Mouse (Mus musculus) small intestine, adult 2 months (tissue): ENCODE results near the gene Gsk3a. TPM values are rescaled to one million over a fixed set of nuclear protein-coding genes. Genes with fewer than 3 reads are reported as not detected.
A peak's percentile ranks its signal among the peaks of the same experiment; 100 is the strongest.

Experiments used
- H3K27ac ChIP-seq: fragments of 200-500 bp; 2 replicates; pipeline ENCODE4 v1.5.1; 2012; ENCODE audit warnings: low read depth, low read length, control low read depth, inconsistent platforms; ENCODE audit not compliant: insufficient read depth
- H3K27me3 ChIP-seq: fragments of 200-500 bp; 2 replicates; pipeline ENCODE4 v1.6.1; 2012; ENCODE audit warnings: mild to moderate bottlenecking, moderate library complexity, low read length, inconsistent platforms; ENCODE audit not compliant: control insufficient read depth, insufficient read depth
- H3K36me3 ChIP-seq: fragments of 200-500 bp; 2 replicates; pipeline ENCODE4 v1.6.1; 2012; ENCODE audit warnings: mild to moderate bottlenecking, low read length, control low read depth, inconsistent platforms; ENCODE audit not compliant: control insufficient read depth, insufficient read depth
- H3K4me1 ChIP-seq: fragments of 200-500 bp; 2 replicates; pipeline ENCODE4 v1.6.1; 2012; ENCODE audit warnings: low read length, inconsistent platforms, mixed read lengths; ENCODE audit not compliant: control insufficient read depth, insufficient read depth, insufficient read length
- H3K4me3 ChIP-seq: fragments of 200-500 bp; 2 replicates; pipeline ENCODE4 v1.5.1; 2012; ENCODE audit warnings: low read depth, mild to moderate bottlenecking, control low read depth, inconsistent platforms, low read length, moderate library complexity
- CTCF ChIP-seq: fragments of 200-500 bp; IDR thresholded peaks from 2 replicates; pipeline ENCODE4 v1.5.1; 2012; ENCODE audit warnings: low read depth, mild to moderate bottlenecking, control low read depth, inconsistent platforms, low read length, moderate library complexity, mixed read lengths; ENCODE audit not compliant: insufficient replicate concordance, insufficient read length; ENCODE audit errors: extremely low read depth
- POLR2A ChIP-seq: fragments of 200-500 bp; IDR thresholded peaks from 2 replicates; pipeline ENCODE4 v1.6.1; 2012; ENCODE audit warnings: low read depth, mild to moderate bottlenecking, control low read depth, inconsistent platforms, low read length, moderate library complexity
- WGBS: fragments of 180-500 bp; shearing (Covaris S2); methylation state at CpG from one replicate; pipeline ENCODE4 v1.1.7; 2018; 5-methylcytosine and 5-hydroxymethylcytosine counted together
- polyA plus RNA-seq: library from polyadenylated mRNA; depleted of rRNA; stranded (reverse); fragments of >200 nt; gene quantifications from 2 replicates; pipeline ENCODE4 v1.2.3, GENCODE M21; 2012

The Gsk3a gene
- polyA plus RNA-seq, 1 experiment = 163 TPM

DNA sequence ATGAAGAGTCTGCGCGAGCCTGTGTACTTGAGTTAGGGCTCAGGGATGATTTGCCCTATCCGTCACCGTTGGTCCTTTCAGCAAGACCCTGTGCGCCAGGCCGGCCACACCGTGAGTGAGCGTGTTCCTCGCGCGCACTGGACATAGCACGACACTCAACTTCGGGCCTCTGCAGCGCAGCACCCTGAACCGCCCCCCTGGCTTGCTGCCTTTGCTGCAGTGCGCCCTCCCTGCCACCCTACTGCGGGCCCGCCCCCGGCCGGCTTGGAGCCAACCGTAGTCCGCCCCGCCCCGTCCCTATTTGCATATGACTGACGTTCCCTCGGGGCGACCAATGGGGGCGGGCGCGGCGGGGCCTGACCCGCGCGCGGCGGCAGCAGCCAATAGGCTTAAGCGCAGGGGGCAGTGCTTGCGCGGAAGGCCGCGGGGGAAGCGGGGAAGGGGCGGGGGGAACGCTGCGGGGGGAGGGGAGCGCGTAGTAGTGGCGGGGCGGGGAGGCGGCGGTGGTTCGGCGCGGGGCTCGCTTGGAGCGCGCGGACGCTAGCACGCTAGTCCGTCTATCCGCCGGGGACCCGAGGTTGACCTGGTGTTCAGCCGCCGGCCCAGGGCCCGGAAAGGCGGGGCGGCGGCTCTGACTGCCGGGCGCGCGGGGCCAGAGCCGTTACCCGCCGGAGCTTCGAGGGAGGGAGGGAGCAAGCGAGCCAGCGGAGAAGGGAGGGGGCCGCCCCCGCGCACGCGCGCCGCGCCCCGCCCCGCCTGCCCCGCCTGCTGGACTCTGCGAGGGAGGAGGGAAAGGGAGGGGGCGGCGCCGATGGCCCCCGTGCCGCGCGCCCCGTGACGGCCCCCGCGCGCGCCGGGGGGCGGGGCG, 44.3 kb upstream of the Gsk3a start:
- peak overlapping the region; percentile 82 for H3K27ac ChIP-seq
- peak; percentile 29 for TF ChIP-seq POLR2A
- no peak for TF ChIP-seq CTCF
- H3K4me3 ChIP-seq = peak overlapping the region; percentile 83
- no peaks in the 10 kb centered on the region for H3K27me3 ChIP-seq
- 2% methylated on average over 89 of the region's 108 CpGs for WGBS
- peaks cover 35% of the 10 kb centered on the region for H3K4me1 ChIP-seq
- H3K36me3 ChIP-seq = peaks cover 19% of the 10 kb centered on the region

DNA sequence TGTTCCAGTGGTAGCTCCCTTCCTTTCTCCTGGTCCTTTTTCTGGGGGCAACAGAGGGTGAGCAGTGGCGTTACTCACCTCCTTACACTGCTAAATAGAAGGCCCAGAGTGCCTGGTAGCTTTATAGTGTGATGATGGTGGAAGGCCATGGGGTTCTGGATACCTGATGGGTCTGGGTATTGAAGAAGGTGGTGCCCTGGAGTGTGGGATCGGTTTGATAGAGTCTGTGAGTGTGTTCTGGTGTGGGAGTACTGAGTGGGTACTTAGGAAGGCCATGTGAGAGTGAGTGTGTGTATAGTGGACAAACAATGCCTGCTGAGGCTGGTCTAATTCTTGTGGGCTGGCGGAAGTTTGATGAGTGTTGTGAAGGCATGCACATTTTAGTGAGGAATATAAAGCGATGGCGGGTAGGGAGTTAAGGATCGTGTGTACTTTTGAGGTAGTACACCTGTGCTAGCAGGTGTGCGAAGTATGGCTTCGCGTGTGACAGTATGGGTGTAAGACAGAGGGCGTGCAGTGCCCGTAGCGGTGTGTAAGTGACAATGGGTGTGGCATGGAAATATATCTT, 43.6 kb upstream of the Gsk3a start:
- Histone ChIP-seq H3K4me3 (peak overlapping the region; percentile 62), H3K27ac (peak overlapping the region; percentile 66), H3K27me3 (no peaks in the 10 kb centered on the region), H3K4me1 (peaks cover 36% of the 10 kb centered on the region), H3K36me3 (peaks cover 12% of the 10 kb centered on the region)
- TF ChIP-seq POLR2A (no peak), CTCF (no peak)
- 14% methylated on average over 12 of the region's 12 CpGs for WGBS

DNA sequence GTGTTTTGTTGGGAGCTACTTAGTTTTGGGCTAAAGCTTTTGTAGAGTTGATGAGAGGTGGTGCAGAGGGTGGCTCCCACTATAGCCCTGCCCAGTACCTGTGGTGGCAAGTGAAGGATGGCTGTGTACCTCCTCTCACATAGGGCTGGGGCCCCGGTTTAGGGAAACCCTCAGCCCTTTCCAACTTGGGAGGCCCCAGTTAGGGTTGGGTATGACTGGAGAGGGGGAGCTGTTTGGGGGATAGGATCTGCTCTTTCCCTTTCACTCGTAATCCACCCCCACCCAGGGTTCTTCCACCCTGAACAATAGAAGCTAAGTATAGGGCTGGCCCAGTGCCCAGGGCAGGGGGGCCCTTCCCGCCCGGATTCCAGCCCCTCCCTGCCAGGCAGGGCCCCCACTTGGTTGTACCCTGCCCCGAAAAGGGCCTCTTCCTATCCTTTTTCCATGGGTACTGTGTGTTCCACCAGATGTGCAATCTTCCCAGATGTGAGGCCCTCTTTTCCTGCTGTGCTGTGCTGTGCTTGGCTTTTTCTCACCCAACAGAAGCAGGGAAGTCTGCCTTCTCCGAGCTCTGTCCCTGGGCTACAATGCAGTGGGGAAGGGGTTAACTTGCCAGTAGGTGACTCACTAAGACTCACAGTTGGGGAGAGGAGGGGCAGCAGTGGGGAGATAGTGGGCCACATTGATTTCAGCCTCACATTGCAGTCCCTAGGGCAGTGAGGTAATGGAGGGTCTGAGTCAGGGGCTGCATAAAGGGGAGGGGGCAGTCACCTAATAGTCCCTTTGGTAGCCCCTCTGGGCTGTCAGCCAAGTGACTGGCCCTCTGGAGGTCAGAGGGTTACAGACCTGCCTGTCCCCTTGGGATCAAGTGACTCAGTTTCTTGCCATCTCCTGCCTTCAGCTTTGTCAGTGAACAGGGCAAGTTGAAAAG, 42.5 kb upstream of the Gsk3a start:
- WGBS = 10% methylated on average over 6 of the region's 6 CpGs
- peaks cover 45% of the 10 kb centered on the region for H3K4me1 ChIP-seq
- peaks cover 3% of the 10 kb centered on the region; the same call in 1 of the 2 replicates for H3K36me3 ChIP-seq

DNA sequence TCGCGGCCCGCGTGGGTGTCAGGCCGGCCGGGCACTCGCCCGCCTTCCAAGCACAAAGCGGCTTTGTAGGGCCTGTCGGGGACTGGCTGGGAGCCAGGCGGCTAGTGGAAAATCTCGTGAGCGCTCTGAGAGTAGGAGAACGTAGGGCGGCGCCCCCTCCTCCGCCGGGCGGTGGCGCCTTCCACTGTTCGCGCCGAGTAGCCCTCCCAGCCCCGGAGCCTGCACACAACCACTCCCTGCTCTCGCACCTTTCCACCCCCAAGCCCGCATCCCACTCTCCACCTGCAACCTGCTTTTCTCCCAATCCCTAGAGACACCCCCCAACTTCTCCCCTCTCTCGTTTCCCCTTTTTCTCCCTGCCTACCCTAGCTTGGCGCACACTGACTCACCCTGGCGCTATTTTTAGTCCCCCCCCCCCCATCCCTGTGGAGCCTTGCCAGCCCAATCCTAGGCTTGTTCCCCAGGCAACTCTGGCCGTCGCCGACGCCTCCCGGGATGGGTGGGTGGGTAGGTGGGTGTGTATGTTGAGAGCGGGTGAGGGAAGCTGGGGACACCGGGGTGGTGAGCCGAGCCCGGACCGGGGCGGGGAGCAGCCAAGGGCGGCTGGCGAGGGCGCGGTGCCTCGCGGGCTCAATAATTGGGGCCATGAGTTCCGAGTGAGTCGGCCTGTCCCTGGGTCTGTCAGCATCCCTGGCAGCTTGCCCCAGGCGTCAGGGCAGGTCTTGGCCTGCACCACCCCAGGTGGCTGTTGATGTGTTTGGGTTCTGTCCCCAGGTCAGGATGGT, 41.6 kb upstream of the Gsk3a start:
- TF ChIP-seq POLR2A = no peak
- TF ChIP-seq CTCF = no peak
- Histone ChIP-seq H3K4me1 (peaks cover 48% of the 10 kb centered on the region), H3K36me3 (no peaks in the 10 kb centered on the region), H3K27me3 (no peaks in the 10 kb centered on the region), H3K27ac (peak overlapping the region; percentile 80), H3K4me3 (peak overlapping the region; percentile 81)
- WGBS = under 1% methylated on average over 48 of the region's 49 CpGs

More for the DNA sequence above, 42.5 kb upstream of the Gsk3a start:
- no peak for TF ChIP-seq CTCF
- TF ChIP-seq POLR2A = no peak
- H3K27me3 ChIP-seq = no peaks in the 10 kb centered on the region
- H3K4me3 ChIP-seq = peak overlapping the region; percentile 81
- H3K27ac ChIP-seq = peak overlapping the region; percentile 80; the same call in 1 of the 2 replicates

DNA sequence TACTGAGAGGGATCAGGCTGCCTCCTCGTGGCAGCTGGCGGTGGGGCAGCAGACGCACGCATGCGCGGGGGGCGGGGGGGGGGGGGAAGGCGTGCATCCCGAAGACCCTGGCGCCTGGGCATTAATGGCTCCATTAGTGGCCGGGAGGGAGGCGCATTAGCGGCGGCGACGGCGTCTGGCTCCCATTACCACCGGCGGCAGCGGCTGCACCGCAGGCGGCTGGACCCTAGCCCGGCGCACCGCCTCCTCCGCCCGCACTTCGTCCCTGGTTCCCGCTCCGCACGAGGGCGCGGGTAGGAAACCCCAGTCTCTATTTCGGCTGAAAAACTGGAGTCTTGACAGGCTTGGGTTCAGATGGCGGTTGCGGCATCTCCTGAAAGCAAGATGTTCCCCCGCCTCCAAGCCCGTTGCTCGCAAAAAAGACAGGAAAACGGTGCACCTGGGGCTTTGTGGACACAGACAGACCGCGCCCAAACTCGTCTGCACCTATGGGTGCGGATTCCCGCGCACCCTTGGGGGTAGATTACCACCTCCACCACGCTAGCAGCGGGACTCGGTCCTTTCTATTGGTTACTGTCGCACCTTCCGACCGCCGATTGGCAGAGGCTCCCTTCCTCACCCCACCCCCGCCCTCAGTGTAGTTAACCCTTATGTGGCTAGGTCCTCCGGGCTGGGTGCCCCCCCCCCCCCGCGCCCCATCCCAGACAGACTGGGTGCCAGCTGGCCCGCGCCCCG, 40.9 kb upstream of the Gsk3a start:
- no peaks in the 10 kb centered on the region for H3K27me3 ChIP-seq
- peaks cover 45% of the 10 kb centered on the region for H3K4me1 ChIP-seq
- H3K36me3 ChIP-seq = no peaks in the 10 kb centered on the region
- TF ChIP-seq POLR2A (no peak), CTCF (peak; percentile 34; the same call in 1 of the 2 replicates)
- H3K4me3 ChIP-seq = peak overlapping the region; percentile 81
- WGBS = under 1% methylated on average over 58 of the region's 60 CpGs
- peak overlapping the region; percentile 85 for H3K27ac ChIP-seq

DNA sequence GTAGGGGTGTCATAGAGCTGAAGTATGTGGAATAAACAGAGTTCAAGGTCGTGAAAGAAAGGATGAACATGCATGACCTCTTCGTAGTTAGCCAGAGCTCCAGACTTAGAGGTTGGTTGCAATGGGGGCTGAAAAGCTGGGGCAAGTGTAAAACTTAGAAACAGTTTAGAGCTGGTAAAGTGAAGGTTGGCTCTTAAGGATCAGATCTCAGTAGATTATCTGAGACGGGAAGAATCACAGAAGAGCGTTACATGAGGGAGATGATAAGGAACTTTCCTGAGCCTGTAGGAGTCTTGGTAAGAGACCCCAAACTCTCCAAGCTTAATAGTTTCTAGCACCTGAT, 40.3 kb upstream of the Gsk3a start:
- WGBS = 1% methylated on average over 4 of the region's 4 CpGs
- no peak for TF ChIP-seq POLR2A
- TF ChIP-seq CTCF = no peak
- Histone ChIP-seq H3K4me3 (no peak overlapping the region), H3K27me3 (no peaks in the 10 kb centered on the region), H3K36me3 (peaks cover under 1% of the 10 kb centered on the region; the same call in 1 of the 2 replicates), H3K4me1 (peaks cover 44% of the 10 kb centered on the region), H3K27ac (peak overlapping the region; percentile 4; the same call in 1 of the 2 replicates)
